Comparison of ENCODE assay signal across 27 mouse cellular contexts in the genomic region with DNA sequence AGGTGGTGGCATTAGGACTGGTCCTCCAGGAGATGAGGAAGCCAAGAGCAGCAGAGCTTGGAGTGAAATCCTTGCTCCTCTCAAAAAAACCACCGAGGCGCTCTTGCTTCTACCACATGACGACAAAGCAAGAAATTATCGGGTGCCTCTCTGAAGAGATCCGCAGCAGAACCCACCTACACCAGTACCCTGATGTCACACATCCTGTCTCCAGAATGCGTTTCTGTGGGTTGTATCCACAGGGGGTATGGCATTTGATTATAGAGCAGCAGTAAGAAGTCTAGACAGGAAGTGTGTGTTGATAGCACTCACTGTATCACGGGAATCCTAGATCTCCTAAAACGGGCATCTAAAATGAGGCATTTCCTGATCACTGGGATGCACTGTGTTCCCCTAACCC.
A peak's percentile ranks its signal among the peaks of the same experiment; 100 is the strongest.
DNase-seq lines count a peak whose midpoint lies in the region; ATAC-seq and TF ChIP-seq lines count a peak whose summit lies in the region.
"Had no signal": no experiment of that assay in that cellular context is flagged by ENCODE, and none has a peak within 500 bp of the region (broad histone marks: within the 10 kb centered on the region; RNA-seq: fewer than 3 reads in every experiment).

No protein-coding gene starts in this region.

- no peaks in the 10 kb centered on the region for H3K9me3 ChIP-seq in lung, embryonic 14.5 days (ENCODE audit: low read depth, low read length)
- H3K9me3 ChIP-seq in kidney, embryonic 14.5 days (ENCODE audit: control insufficient read depth, low read length): no peaks in the 10 kb centered on the region
- H3K9me3 ChIP-seq: embryonic facial prominence, embryonic 15.5 days; heart, embryonic 10.5 days; hindbrain, embryonic 15.5 days; kidney, embryonic 15.5 days; limb, embryonic 12.5 days; neural tube, embryonic 13.5 days; stomach, embryonic 15.5 days had no signal

- DNase-seq in lung, embryonic 14.5 days: no peak
- DNase-seq in lung, adult 2 months: no peak
- DNase-seq in gastrocnemius, adult 2 months: no peak
- DNase-seq in cerebellum, adult 18-20 months: no peak
- DNase-seq: adrenal gland, postnatal 25 days; cerebellum, postnatal 10 days; embryo, embryonic 11 days; forebrain, postnatal 0 days; heart, postnatal 4 days; kidney, postnatal 4 days; liver, postnatal 0 days; lung, postnatal 36 days; midbrain, embryonic 14.5 days; right cerebral cortex, postnatal 4 days had no signal

- no peak overlapping the region for H3K9ac ChIP-seq in lung, embryonic 14.5 days
- H3K9ac ChIP-seq in kidney, embryonic 14.5 days (ENCODE audit: low read depth, low read length): no peak overlapping the region
- H3K9ac ChIP-seq: embryonic facial prominence, embryonic 15.5 days; forebrain, postnatal 0 days; hindbrain, embryonic 15.5 days; kidney, embryonic 15.5 days; limb, embryonic 12.5 days; liver, postnatal 0 days; neural tube, embryonic 13.5 days; stomach, embryonic 15.5 days had no signal

- H3K36me3 ChIP-seq in lung, embryonic 14.5 days (ENCODE audit: insufficient read depth): no peaks in the 10 kb centered on the region
- no peaks in the 10 kb centered on the region for H3K36me3 ChIP-seq in kidney, embryonic 14.5 days (ENCODE audit: control insufficient read depth, insufficient read depth, low read length)
- H3K36me3 ChIP-seq: embryonic facial prominence, embryonic 15.5 days; heart, embryonic 10.5 days; hindbrain, embryonic 15.5 days; kidney, embryonic 15.5 days; limb, embryonic 12.5 days; neural tube, embryonic 13.5 days; stomach, embryonic 15.5 days had no signal

- H3K27me3 ChIP-seq in lung, embryonic 14.5 days (ENCODE audit: insufficient read depth, low read length): no peaks in the 10 kb centered on the region
- H3K27me3 ChIP-seq in kidney, embryonic 14.5 days (ENCODE audit: control insufficient read depth, insufficient read depth, low read length): no peaks in the 10 kb centered on the region
- H3K27me3 ChIP-seq: embryonic facial prominence, embryonic 15.5 days; hindbrain, embryonic 15.5 days; kidney, embryonic 15.5 days; limb, embryonic 12.5 days; neural tube, embryonic 13.5 days; stomach, embryonic 15.5 days had no signal

- TF ChIP-seq CTCF in lung, embryonic 14.5 days (IDR thresholded peaks at IDR 0.05; ENCODE audit: low read depth): no peak
- no peak for TF ChIP-seq CTCF in lung, adult 2 months (IDR thresholded peaks at IDR 0.05; ENCODE audit: insufficient read depth, low read length)
- TF ChIP-seq CTCF in olfactory bulb, adult 2 months (IDR thresholded peaks at IDR 0.05; ENCODE audit: insufficient read depth, low read depth, low read length): no peak
- no peak for TF ChIP-seq CTCF in gastrocnemius, adult 2 months (IDR thresholded peaks at IDR 0.05)

- TF ChIP-seq POLR2A in lung, adult 2 months (IDR thresholded peaks at IDR 0.05; ENCODE audit: borderline replicate concordance, extremely low read depth, low read depth, low read length): no peak
- no peak for TF ChIP-seq POLR2A in olfactory bulb, adult 2 months (IDR thresholded peaks at IDR 0.05; ENCODE audit: insufficient read depth, low read depth, low read length)

- ATAC-seq in lung, embryonic 14.5 days (ENCODE audit: insufficient read depth): peak; percentile 31; the same call in 1 of the 2 replicates
- peak; percentile 88 for ATAC-seq in CD4-positive, CD25-positive, alpha-beta regulatory T cell, adult 4 months
- 0 out of 2 replicates have a peak, but pooled peaks have one; percentile 8 for ATAC-seq in common myeloid progenitor, adult 5-6 weeks (replicated peaks; ENCODE audit: low read depth, poor library complexity, severe bottlenecking)
- no peak for ATAC-seq in kidney, embryonic 14.5 days (ENCODE audit: low FRiP score, low TSS enrichment)
- ATAC-seq: forebrain, postnatal 0 days; intestine, embryonic 16.5 days; liver, postnatal 0 days had no signal

- H3K4me2 ChIP-seq in lung, embryonic 14.5 days: no peak overlapping the region
- no peak overlapping the region for H3K4me2 ChIP-seq in kidney, embryonic 14.5 days (replicated peaks; ENCODE audit: low read depth, low read length)
- H3K4me2 ChIP-seq: embryonic facial prominence, embryonic 15.5 days; hindbrain, embryonic 15.5 days; kidney, embryonic 15.5 days; limb, embryonic 12.5 days; liver, embryonic 11.5 days; neural tube, embryonic 13.5 days; stomach, embryonic 15.5 days had no signal

- WGBS in lung, embryonic 14.5 days: 74% methylated on average over 8 of the region's 8 CpGs
- WGBS in lung, adult 2 months: 61% methylated on average over 8 of the region's 8 CpGs
- 51% methylated on average over 8 of the region's 8 CpGs for WGBS in olfactory bulb, adult 2 months
- 80% methylated on average over 8 of the region's 8 CpGs for WGBS in kidney, embryonic 14.5 days

- H3K4me1 ChIP-seq in lung, embryonic 14.5 days (ENCODE audit: insufficient read depth): no peaks in the 10 kb centered on the region
- no peaks in the 10 kb centered on the region for H3K4me1 ChIP-seq in lung, adult 2 months (ENCODE audit: control insufficient read depth, insufficient read depth, low read length)
- 0 out of 2 replicates have a peak, but pooled peaks cover 2% of the 10 kb centered on the region for H3K4me1 ChIP-seq in olfactory bulb, adult 2 months (ENCODE audit: control insufficient read depth, insufficient read depth, low read length)
- H3K4me1 ChIP-seq in kidney, embryonic 14.5 days (ENCODE audit: control insufficient read depth, insufficient read depth, low read length): no peaks in the 10 kb centered on the region
- H3K4me1 ChIP-seq: heart, embryonic 10.5 days; hindbrain, embryonic 15.5 days; kidney, embryonic 15.5 days; limb, embryonic 12.5 days; neural tube, embryonic 13.5 days; stomach, embryonic 15.5 days had no signal

- intact Hi-C loops in gastrocnemius, adult 2 months (cut with DNase I): no loop called here

- no peak overlapping the region for H3K4me3 ChIP-seq in lung, embryonic 14.5 days (ENCODE audit: low read depth, low read length)
- no peak overlapping the region for H3K4me3 ChIP-seq in lung, adult 2 months (replicated peaks; ENCODE audit: extremely low read depth, low read depth, low read length)
- no peak overlapping the region for H3K4me3 ChIP-seq in olfactory bulb, adult 2 months (ENCODE audit: insufficient read depth, low read depth, low read length)
- no peak overlapping the region for H3K4me3 ChIP-seq in kidney, embryonic 14.5 days (ENCODE audit: low read length)
- no peak overlapping the region for H3K4me3 ChIP-seq in gastrocnemius, adult 2 months
- H3K4me3 ChIP-seq: embryonic facial prominence, embryonic 15.5 days; heart, embryonic 10.5 days; hindbrain, embryonic 15.5 days; kidney, embryonic 15.5 days; limb, embryonic 12.5 days; neural tube, embryonic 13.5 days; stomach, embryonic 15.5 days had no signal

- no peak overlapping the region for H3K27ac ChIP-seq in lung, embryonic 14.5 days (ENCODE audit: low read depth)
- H3K27ac ChIP-seq in olfactory bulb, adult 2 months (ENCODE audit: insufficient read depth, low read depth, low read length): 0 out of 2 replicates have a peak overlapping the region, but pooled peaks have one; percentile 51
- no peak overlapping the region for H3K27ac ChIP-seq in kidney, embryonic 14.5 days (ENCODE audit: low read depth, low read length)
- H3K27ac ChIP-seq in gastrocnemius, adult 2 months: no peak overlapping the region
- H3K27ac ChIP-seq: embryonic facial prominence, embryonic 15.5 days; heart, embryonic 10.5 days; hindbrain, embryonic 15.5 days; kidney, embryonic 15.5 days; limb, embryonic 12.5 days; neural tube, embryonic 13.5 days; stomach, embryonic 15.5 days had no signal
